Mouse (Mus musculus): ENCODE results near the gene Adra1b. TPM values are rescaled to one million over a fixed set of nuclear protein-coding genes. Genes with fewer than 3 reads are reported as not detected.

Gene Adra1b
- polyA plus RNA-seq, 1 experiment, result not detected

GRCm38 (mm10) chr11:43823349-43823748, 77.7 kb downstream of the Adra1b start:
- no peak overlapping the region for H3K9ac ChIP-seq (ENCODE audit: low read depth, poor library complexity, severe bottlenecking)

GRCm38 (mm10) chr11:43820552-43821460, 80.2 kb downstream of the Adra1b start:
- no peak for TF ChIP-seq CTCF (IDR thresholded peaks at IDR 0.05; ENCODE audit: low read depth, low read length)
- no peak for TF ChIP-seq POLR2A (IDR thresholded peaks at IDR 0.05; ENCODE audit: insufficient read depth, low read length)
- no peak for TF ChIP-seq EP300 (IDR thresholded peaks at IDR 0.05; ENCODE audit: insufficient read depth, low read depth, low read length)
- H3K36me3 ChIP-seq (ENCODE audit: control insufficient read depth, insufficient read depth, low read length, poor library complexity, severe bottlenecking), result no peaks in the 10 kb centered on the region

More at GRCm38 (mm10) chr11:43823349-43823748, 77.7 kb downstream of the Adra1b start:
- no peaks in the 10 kb centered on the region for H3K9me3 ChIP-seq (replicated peaks; ENCODE audit: control insufficient read depth, insufficient read depth, low read length, poor library complexity, severe bottlenecking)
- TF ChIP-seq CTCF (IDR thresholded peaks at IDR 0.05; ENCODE audit: low read depth, low read length), result no peak
- H3K4me3 ChIP-seq (ENCODE audit: low read depth, low read length), result no peak overlapping the region
- no peaks in the 10 kb centered on the region for H3K27me3 ChIP-seq (ENCODE audit: control insufficient read depth, insufficient read depth, low read length, poor library complexity, severe bottlenecking)
- no peaks in the 10 kb centered on the region for H3K36me3 ChIP-seq (ENCODE audit: control insufficient read depth, insufficient read depth, low read length, poor library complexity, severe bottlenecking)
- H3K4me1 ChIP-seq (ENCODE audit: control insufficient read depth, insufficient read depth, low read length), result no peaks in the 10 kb centered on the region
- H3K27ac ChIP-seq (ENCODE audit: insufficient read depth, low read length), result no peak overlapping the region

GRCm38 (mm10) chr11:43817368-43817923, 83.6 kb downstream of the Adra1b start:
- Histone ChIP-seq H3K4me1 (ENCODE audit: control insufficient read depth, insufficient read depth, low read length) (no peaks in the 10 kb centered on the region), H3K36me3 (ENCODE audit: control insufficient read depth, insufficient read depth, low read length, poor library complexity, severe bottlenecking) (no peaks in the 10 kb centered on the region), H3K9ac (ENCODE audit: low read depth, poor library complexity, severe bottlenecking) (no peak overlapping the region), H3K27ac (ENCODE audit: insufficient read depth, low read length) (no peak overlapping the region), H3K4me3 (ENCODE audit: low read depth, low read length) (no peak overlapping the region), H3K27me3 (ENCODE audit: control insufficient read depth, insufficient read depth, low read length, poor library complexity, severe bottlenecking) (no peaks in the 10 kb centered on the region), H3K9me3 (replicated peaks; ENCODE audit: control insufficient read depth, insufficient read depth, low read length, poor library complexity, severe bottlenecking) (no peaks in the 10 kb centered on the region)
- no peak for TF ChIP-seq EP300 (IDR thresholded peaks at IDR 0.05; ENCODE audit: insufficient read depth, low read depth, low read length)
- no peak for TF ChIP-seq POLR2A (IDR thresholded peaks at IDR 0.05; ENCODE audit: insufficient read depth, low read length)
- TF ChIP-seq CTCF (IDR thresholded peaks at IDR 0.05; ENCODE audit: low read depth, low read length), result no peak

More at GRCm38 (mm10) chr11:43820552-43821460, 80.2 kb downstream of the Adra1b start:
- Histone ChIP-seq H3K27ac (ENCODE audit: insufficient read depth, low read length) (no peak overlapping the region), H3K4me1 (ENCODE audit: control insufficient read depth, insufficient read depth, low read length) (no peaks in the 10 kb centered on the region), H3K27me3 (ENCODE audit: control insufficient read depth, insufficient read depth, low read length, poor library complexity, severe bottlenecking) (no peaks in the 10 kb centered on the region), H3K9ac (ENCODE audit: low read depth, poor library complexity, severe bottlenecking) (no peak overlapping the region), H3K9me3 (replicated peaks; ENCODE audit: control insufficient read depth, insufficient read depth, low read length, poor library complexity, severe bottlenecking) (no peaks in the 10 kb centered on the region), H3K4me3 (ENCODE audit: low read depth, low read length) (no peak overlapping the region)

DNA sequence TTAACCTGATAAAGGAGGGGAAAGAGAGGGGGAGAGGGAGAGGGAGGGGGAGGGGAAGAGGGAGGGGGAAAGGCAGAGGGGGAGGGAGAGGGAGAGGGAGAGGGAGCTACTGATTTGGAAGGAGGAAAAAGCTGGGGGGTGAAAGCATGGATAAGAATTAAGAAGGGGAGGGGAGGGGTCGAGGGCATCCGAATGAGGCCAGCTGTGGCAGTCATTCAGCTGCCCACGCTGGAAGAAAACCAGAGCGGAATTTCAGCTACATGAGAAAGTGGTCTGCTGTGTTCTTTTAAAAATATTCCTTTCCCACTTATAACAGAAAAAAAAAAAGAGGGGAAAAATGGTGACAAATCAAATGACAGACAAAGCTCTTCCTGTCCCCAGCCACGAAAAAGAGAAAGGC, 88.5 kb downstream of the Adra1b start:
- Histone ChIP-seq H3K27me3 (ENCODE audit: control insufficient read depth, insufficient read depth, low read length, poor library complexity, severe bottlenecking) (no peaks in the 10 kb centered on the region), H3K4me3 (ENCODE audit: low read depth, low read length) (no peak overlapping the region), H3K4me1 (ENCODE audit: control insufficient read depth, insufficient read depth, low read length) (no peaks in the 10 kb centered on the region), H3K27ac (ENCODE audit: insufficient read depth, low read length) (no peak overlapping the region), H3K9me3 (replicated peaks; ENCODE audit: control insufficient read depth, insufficient read depth, low read length, poor library complexity, severe bottlenecking) (no peaks in the 10 kb centered on the region), H3K36me3 (ENCODE audit: control insufficient read depth, insufficient read depth, low read length, poor library complexity, severe bottlenecking) (no peaks in the 10 kb centered on the region), H3K9ac (ENCODE audit: low read depth, poor library complexity, severe bottlenecking) (no peak overlapping the region)
- no peak for TF ChIP-seq CTCF (IDR thresholded peaks at IDR 0.05; ENCODE audit: low read depth, low read length)
- no peak for TF ChIP-seq EP300 (IDR thresholded peaks at IDR 0.05; ENCODE audit: insufficient read depth, low read depth, low read length)
- TF ChIP-seq POLR2A (IDR thresholded peaks at IDR 0.05; ENCODE audit: insufficient read depth, low read length), result no peak

DNA sequence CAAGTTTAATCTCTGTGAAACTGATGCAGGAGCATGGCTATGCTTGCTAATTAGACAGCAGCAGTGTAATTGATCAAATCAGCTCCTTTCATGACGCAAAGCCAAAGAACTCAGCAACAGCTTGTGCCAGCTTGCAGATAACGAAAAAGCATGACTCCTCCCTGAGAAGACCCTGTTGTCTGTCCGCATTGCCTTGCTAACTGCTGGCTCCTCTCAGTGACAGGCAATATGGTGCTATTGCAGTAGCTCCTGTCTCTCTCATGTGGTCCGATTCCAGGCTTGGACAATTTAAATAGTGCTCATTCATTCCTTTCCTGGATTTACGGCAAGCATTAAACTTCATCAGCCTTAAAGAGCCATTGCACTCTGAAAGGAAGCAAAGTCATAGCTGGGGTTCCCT, 93.3 kb downstream of the Adra1b start:
- Histone ChIP-seq H3K4me1 (ENCODE audit: control insufficient read depth, insufficient read depth, low read length) (no peaks in the 10 kb centered on the region), H3K27me3 (ENCODE audit: control insufficient read depth, insufficient read depth, low read length, poor library complexity, severe bottlenecking) (no peaks in the 10 kb centered on the region), H3K27ac (ENCODE audit: insufficient read depth, low read length) (no peak overlapping the region), H3K36me3 (ENCODE audit: control insufficient read depth, insufficient read depth, low read length, poor library complexity, severe bottlenecking) (no peaks in the 10 kb centered on the region), H3K4me3 (ENCODE audit: low read depth, low read length) (no peak overlapping the region), H3K9me3 (replicated peaks; ENCODE audit: control insufficient read depth, insufficient read depth, low read length, poor library complexity, severe bottlenecking) (no peaks in the 10 kb centered on the region), H3K9ac (ENCODE audit: low read depth, poor library complexity, severe bottlenecking) (no peak overlapping the region)
- TF ChIP-seq CTCF (IDR thresholded peaks at IDR 0.05; ENCODE audit: low read depth, low read length) (no peak), EP300 (IDR thresholded peaks at IDR 0.05; ENCODE audit: insufficient read depth, low read depth, low read length) (no peak), POLR2A (IDR thresholded peaks at IDR 0.05; ENCODE audit: insufficient read depth, low read length) (no peak)

DNA sequence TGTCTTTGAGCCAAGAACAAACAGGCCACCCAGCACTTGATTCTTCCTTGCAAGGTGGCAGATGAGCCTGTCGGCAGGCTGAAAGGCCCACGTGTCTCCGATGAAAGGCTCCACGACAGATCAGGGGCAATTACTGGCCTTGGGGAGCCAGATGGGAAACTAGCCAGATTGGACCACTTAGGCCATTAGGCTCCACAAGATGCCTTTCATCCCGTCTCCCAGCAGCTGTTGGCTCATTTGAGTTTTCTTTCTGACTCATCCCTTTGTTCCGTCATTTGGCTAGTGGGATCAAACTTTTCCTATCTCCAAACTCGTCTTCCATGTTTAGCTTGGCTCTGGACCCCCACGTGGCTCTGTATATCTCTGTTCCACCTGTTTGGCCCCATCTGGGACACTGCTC, 105.0 kb downstream of the Adra1b start:
- H3K36me3 ChIP-seq (ENCODE audit: control insufficient read depth, insufficient read depth, low read length, poor library complexity, severe bottlenecking), result no peaks in the 10 kb centered on the region
- TF ChIP-seq POLR2A (IDR thresholded peaks at IDR 0.05; ENCODE audit: insufficient read depth, low read length) (no peak), CTCF (IDR thresholded peaks at IDR 0.05; ENCODE audit: low read depth, low read length) (no peak), EP300 (IDR thresholded peaks at IDR 0.05; ENCODE audit: insufficient read depth, low read depth, low read length) (no peak)
- H3K27ac ChIP-seq (ENCODE audit: insufficient read depth, low read length), result no peak overlapping the region
- H3K9me3 ChIP-seq (replicated peaks; ENCODE audit: control insufficient read depth, insufficient read depth, low read length, poor library complexity, severe bottlenecking), result no peaks in the 10 kb centered on the region
- H3K27me3 ChIP-seq (ENCODE audit: control insufficient read depth, insufficient read depth, low read length, poor library complexity, severe bottlenecking), result no peaks in the 10 kb centered on the region; the same call in 1 of the 2 replicates
- no peak overlapping the region for H3K4me3 ChIP-seq (ENCODE audit: low read depth, low read length)
- no peaks in the 10 kb centered on the region for H3K4me1 ChIP-seq (ENCODE audit: control insufficient read depth, insufficient read depth, low read length)
- H3K9ac ChIP-seq (ENCODE audit: low read depth, poor library complexity, severe bottlenecking), result no peak overlapping the region
